Mouse (Mus musculus) MEL (cell line): ENCODE data around the gene Sdha. TPM values are rescaled to one million over a fixed set of nuclear protein-coding genes. Genes with fewer than 3 reads are reported as not detected.

Experiments
- DNase-seq: peaks from one replicate; pipeline ENCODE4 v3.0.0; 2011; ENCODE audit warnings: low read depth, low spot score
- H3K27ac ChIP-seq: 2 replicates; pipeline ENCODE4 v1.5.1; 2012; ENCODE audit warnings: low read depth, mild to moderate bottlenecking, control low read depth, low read length, moderate library complexity; ENCODE audit not compliant: control insufficient read depth
- H3K27me3 ChIP-seq, 2 experiments: fragments of 150-350 bp in 1 of 2; sonication (generic) in 1 of 2; 2 replicates each; pipeline ENCODE4 v1.6.1; 2012; ENCODE audit warnings: low read length in 2 of 2, mild to moderate bottlenecking in 2 of 2, improper control_type of control experiment in 1 of 2, moderate library complexity in 1 of 2; ENCODE audit not compliant: insufficient read depth in 2 of 2, control insufficient read depth in 1 of 2
- H3K36me3 ChIP-seq, 2 experiments: 2 replicates each; pipeline ENCODE4 v1.6.1; 2012 to 2014; ENCODE audit warnings: low read length in 2 of 2, improper control_type of control experiment in 1 of 2, inconsistent platforms in 1 of 2, mild to moderate bottlenecking in 1 of 2; ENCODE audit not compliant: insufficient read depth in 2 of 2, control insufficient read depth in 1 of 2
- H3K4me1 ChIP-seq, 2 experiments: fragments of 150-350 bp in 1 of 2; sonication (generic) in 1 of 2; 2 replicates each; pipeline ENCODE4 v1.6.1; 2012; ENCODE audit warnings: low read length in 2 of 2, improper control_type of control experiment in 1 of 2, mild to moderate bottlenecking in 1 of 2; ENCODE audit not compliant: insufficient read depth in 2 of 2, control insufficient read depth in 1 of 2
- H3K4me3 ChIP-seq, 2 experiments: fragments of 150-350 bp in 1 of 2; sonication (generic) in 1 of 2; 2 replicates each; pipeline ENCODE4 v1.5.1; 2012; ENCODE audit warnings: low read depth in 2 of 2, low read length in 2 of 2, mild to moderate bottlenecking in 2 of 2, moderate library complexity in 2 of 2, control low read depth in 1 of 2, improper control_type of control experiment in 1 of 2; ENCODE audit not compliant: control insufficient read depth in 1 of 2, insufficient read depth in 1 of 2
- H3K79me2 ChIP-seq: 2 replicates; pipeline ENCODE4 v1.6.1; 2012; ENCODE audit warnings: mild to moderate bottlenecking, low read length, moderate library complexity; ENCODE audit not compliant: control insufficient read depth, poor library complexity, insufficient read depth
- H3K9ac ChIP-seq: 2 replicates; pipeline ENCODE4 v1.6.1; 2012; ENCODE audit warnings: low read depth, mild to moderate bottlenecking, control low read depth, low read length, moderate library complexity; ENCODE audit not compliant: control insufficient read depth, poor library complexity, severe bottlenecking
- H3K9me3 ChIP-seq: fragments of 150-350 bp; sonication (generic); replicated peaks from 2 replicates; pipeline ENCODE4 v1.6.1; 2012; ENCODE audit warnings: mild to moderate bottlenecking, low read length, improper control_type of control experiment, moderate library complexity; ENCODE audit not compliant: insufficient read depth
- CHD2 ChIP-seq: IDR thresholded peaks from 2 replicates; pipeline ENCODE4 v1.6.1; 2011; ENCODE audit warnings: low read length, improper control_type of control experiment
- CTCF ChIP-seq, 3 experiments: IDR thresholded peaks in 2 of 3; conservative IDR thresholded peaks in 1 of 3; 2 replicates each; pipeline ENCODE4 v1.5.1; 2011 to 2012; ENCODE audit warnings: low read length in 3 of 3, low read depth in 2 of 3, mild to moderate bottlenecking in 2 of 3, improper control_type of control experiment in 1 of 3, inconsistent platforms in 1 of 3, mixed read lengths in 1 of 3, moderate library complexity in 1 of 3; ENCODE audit not compliant: control insufficient read depth in 1 of 3, insufficient read depth in 1 of 3, poor library complexity in 1 of 3, severe bottlenecking in 1 of 3
- ELF1 ChIP-seq: IDR thresholded peaks from 2 replicates; pipeline ENCODE4 v1.6.1; 2014; ENCODE audit warnings: low read depth, mild to moderate bottlenecking, inconsistent platforms, low read length, improper control_type of control experiment, moderate library complexity
- ETS1 ChIP-seq: IDR thresholded peaks from 2 replicates; pipeline ENCODE4 v1.6.1; 2012; ENCODE audit warnings: low read depth, mild to moderate bottlenecking, inconsistent platforms, low read length, improper control_type of control experiment, moderate library complexity
- GATA1 ChIP-seq: IDR thresholded peaks from 2 replicates; pipeline ENCODE4 v1.6.1; 2011; ENCODE audit warnings: low read depth, low read length, improper control_type of control experiment
- HCFC1 ChIP-seq: IDR thresholded peaks from 2 replicates; pipeline ENCODE4 v1.6.1; 2012; ENCODE audit warnings: low read depth, mild to moderate bottlenecking, inconsistent platforms, low read length, improper control_type of control experiment, moderate library complexity
- KAT2A ChIP-seq: conservative IDR thresholded peaks from 2 replicates; pipeline ENCODE4 v1.6.1; 2012; ENCODE audit warnings: low read depth, low read length, improper control_type of control experiment, inconsistent platforms
- MAX ChIP-seq: IDR thresholded peaks from 2 replicates; pipeline ENCODE4 v1.6.1; 2011; ENCODE audit warnings: low read length, improper control_type of control experiment
- MXI1 ChIP-seq: IDR thresholded peaks from 2 replicates; pipeline ENCODE4 v1.6.1; 2011; ENCODE audit warnings: mild to moderate bottlenecking, low read depth, low read length, improper control_type of control experiment
- MYB ChIP-seq: IDR thresholded peaks from 2 replicates; pipeline ENCODE4 v1.6.1; 2011; ENCODE audit warnings: mild to moderate bottlenecking, low read depth, low read length, improper control_type of control experiment
- MYC ChIP-seq: IDR thresholded peaks from 2 replicates; pipeline ENCODE4 v1.6.1; 2011; ENCODE audit warnings: low read depth, mild to moderate bottlenecking, low read length, improper control_type of control experiment, moderate library complexity
- NELFE ChIP-seq: IDR thresholded peaks from 2 replicates; pipeline ENCODE4 v1.6.1; 2011; ENCODE audit warnings: low read depth, low read length, improper control_type of control experiment
- POLR2A ChIP-seq, 2 experiments: IDR thresholded peaks; 2 replicates each; pipeline ENCODE4 v1.6.1; 2011 to 2012; ENCODE audit warnings: low read length in 2 of 2, mild to moderate bottlenecking in 2 of 2, control low read depth in 1 of 2, improper control_type of control experiment in 1 of 2, low read depth in 1 of 2, moderate library complexity in 1 of 2; ENCODE audit not compliant: control insufficient read depth in 1 of 2, insufficient read depth in 1 of 2, poor library complexity in 1 of 2
- POLR2AphosphoS2 ChIP-seq: IDR thresholded peaks from 2 replicates; pipeline ENCODE4 v1.6.1; 2011; ENCODE audit warnings: low read length, improper control_type of control experiment
- RAD21 ChIP-seq: IDR thresholded peaks from 2 replicates; pipeline ENCODE4 v1.6.1; 2011; ENCODE audit warnings: mild to moderate bottlenecking, low read depth, low read length, improper control_type of control experiment
- RCOR1 ChIP-seq: IDR thresholded peaks from 2 replicates; pipeline ENCODE4 v1.6.1; 2012; ENCODE audit warnings: low read depth, mild to moderate bottlenecking, inconsistent platforms, low read length, improper control_type of control experiment
- SIN3A ChIP-seq: IDR thresholded peaks from 2 replicates; pipeline ENCODE4 v1.6.1; 2012; ENCODE audit warnings: low read length, improper control_type of control experiment, inconsistent platforms
- TBP ChIP-seq: IDR thresholded peaks from 2 replicates; pipeline ENCODE4 v1.8.0; 2011; ENCODE audit warnings: low read depth, low read length, improper control_type of control experiment
- ZKSCAN1 ChIP-seq: IDR thresholded peaks from 2 replicates; pipeline ENCODE4 v1.6.1; 2012; ENCODE audit warnings: low read depth, mild to moderate bottlenecking, inconsistent platforms, low read length, improper control_type of control experiment, moderate library complexity
- ZMIZ1 ChIP-seq: IDR thresholded peaks from 2 replicates; pipeline ENCODE4 v1.6.1; 2012; ENCODE audit warnings: low read depth, mild to moderate bottlenecking, inconsistent platforms, low read length, improper control_type of control experiment, moderate library complexity
- ZNF384 ChIP-seq: IDR thresholded peaks from 2 replicates; pipeline ENCODE4 v1.6.1; 2012; ENCODE audit warnings: low read depth, mild to moderate bottlenecking, inconsistent platforms, low read length, improper control_type of control experiment
- polyA plus RNA-seq, 2 experiments: library from polyadenylated mRNA; stranded (reverse) in 1 of 2; unstranded in 1 of 2; fragments of >175 nt in 1 of 2; fragments of >200 nt in 1 of 2; gene quantifications; 2 replicates each; pipeline versions ENCODE4 v1.2.1 to v1.2.4; 2012; ENCODE audit warnings: low replicate concordance in 2 of 2, low read depth in 1 of 2; ENCODE audit not compliant: insufficient read length in 2 of 2, insufficient read depth in 1 of 2, missing spikeins in 1 of 2
- total RNA-seq: library from RNA; depleted of rRNA; stranded (reverse); fragments of 300-350 nt; gene quantifications from 2 replicates; pipeline ENCODE4 v1.2.3, GENCODE M21; 2012

Gene Sdha
- total and polyA plus RNA-seq, 3 experiments = 68.6 to 214 (median 145) TPM

DNA sequence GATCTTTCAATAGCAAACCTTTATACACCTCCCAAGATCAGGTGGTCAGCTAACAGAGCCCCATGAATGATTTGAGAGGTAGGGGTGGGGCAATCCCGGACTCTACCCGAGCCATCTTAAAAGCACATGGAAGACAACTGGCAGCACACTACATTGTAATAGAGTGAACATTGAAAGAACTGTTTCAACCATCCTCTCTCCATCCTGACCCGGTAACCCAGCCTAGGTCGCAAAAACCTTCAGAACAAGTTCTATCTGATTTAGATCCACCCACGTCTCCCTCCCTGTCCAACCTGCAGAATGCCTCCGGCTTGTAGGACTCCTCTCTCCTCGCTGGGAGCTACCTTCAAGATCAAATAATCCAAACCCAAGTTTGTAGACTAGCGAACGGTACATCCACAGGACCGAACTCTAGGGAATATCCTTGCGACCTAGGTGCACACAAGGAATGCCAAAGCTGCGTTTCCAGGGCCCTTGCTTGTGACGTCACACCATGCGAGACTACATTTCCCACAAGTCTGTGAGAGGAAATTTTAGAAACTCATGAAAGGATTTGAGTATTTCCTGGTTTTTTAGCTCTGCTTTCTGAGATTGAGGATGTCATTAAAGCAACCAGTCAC lies 40.4 kb upstream of the Sdha start, which contains the start of gene Zfp72:
TSS of gene Zfp72 (minus strand) at position 466 of the 620 bp plus-strand sequence.
- Histone ChIP-seq H3K27me3 (peaks cover 2% of the 10 kb centered on the region in 2 experiments; a peak in 2 of 4 replicates), H3K9me3 (no peaks in the 10 kb centered on the region), H3K4me3 (peak within 1 kb of the TSS; percentile 96 to 99), H3K9ac (peak within 1 kb of the TSS; percentile 67), H3K4me1 (no peaks in the 10 kb centered on the region), H3K79me2 (peaks cover 2% of the 10 kb centered on the region; the same call in 1 of the 2 replicates), H3K27ac (no peak within 1 kb of the TSS; the same call in 1 of the 2 replicates), H3K36me3 (peaks cover 0 to 2% of the 10 kb centered on the region in 2 experiments; a peak in 2 of 4 replicates)
- peak; percentile 88 for DNase-seq
- TF ChIP-seq MAX = peak; percentile 60
- no peak for TF ChIP-seq ETS1
- TF ChIP-seq MXI1 = peak; percentile 82
- peak; percentile 46; a peak in 2 of 4 replicates for TF ChIP-seq POLR2A (IDR thresholded peaks at IDR 0.05; ENCODE audit: control insufficient read depth in 1 of 2, insufficient read depth in 1 of 2, low read depth in 1 of 2, low read length in 2 of 2, poor library complexity in 1 of 2)
- TF ChIP-seq RCOR1 = peak; percentile 82
- TF ChIP-seq KAT2A = peak; percentile 74
- peak; percentile 50 for TF ChIP-seq NELFE
- peak; percentile 99 for TF ChIP-seq HCFC1
- no peak for TF ChIP-seq ZMIZ1
- no peak for TF ChIP-seq CHD2
- peak; percentile 60; the same call in 1 of the 2 replicates for TF ChIP-seq TBP
- peak; percentile 95 for TF ChIP-seq SIN3A
- no peak for TF ChIP-seq RAD21
- TF ChIP-seq GATA1 = peak; percentile 19; the same call in 1 of the 2 replicates
- 0 out of 2 replicates have a peak, but pooled peaks have one; percentile 63 for TF ChIP-seq MYC
- peak; percentile 88 for TF ChIP-seq ELF1
- no peak for TF ChIP-seq MYB

DNA sequence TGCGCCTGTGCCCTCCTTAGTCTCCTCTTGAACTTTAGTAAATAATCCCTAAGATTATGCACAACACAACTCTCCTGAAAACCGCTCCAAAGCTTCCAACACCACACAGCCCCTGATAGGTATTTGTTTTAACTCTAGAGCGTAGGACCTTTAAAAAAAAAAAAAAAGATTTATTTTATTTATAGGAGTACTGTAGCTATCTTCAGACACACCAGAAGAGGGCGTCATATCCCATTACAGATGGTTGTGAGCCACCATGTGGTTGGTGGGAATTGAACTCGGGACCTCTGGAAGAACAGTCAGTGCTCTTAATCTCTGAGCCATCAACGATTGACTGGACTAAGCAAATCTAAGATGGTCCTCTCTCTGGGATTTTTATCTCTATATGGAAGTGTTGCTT lies 39.6 kb upstream of the Sdha start:
- Histone ChIP-seq H3K9me3 (no peaks in the 10 kb centered on the region), H3K27ac (no peak overlapping the region), H3K4me3 (peak overlapping the region; percentile 96 to 99), H3K79me2 (peaks cover 2% of the 10 kb centered on the region; the same call in 1 of the 2 replicates), H3K27me3 (no peaks in the 10 kb centered on the region), H3K4me1 (no peaks in the 10 kb centered on the region), H3K9ac (no peak overlapping the region; the same call in 1 of the 2 replicates), H3K36me3 (peaks cover 0 to 2% of the 10 kb centered on the region in 2 experiments; a peak in 2 of 4 replicates)
- DNase-seq = no peak
- TF ChIP-seq TBP = peak; percentile 57; the same call in 1 of the 2 replicates
- TF ChIP-seq SIN3A = no peak
- no peak for TF ChIP-seq POLR2AphosphoS2
- TF ChIP-seq CTCF (IDR thresholded peaks at IDR 0.05 in 2 of 3, conservative IDR thresholded peaks at IDR 0.05 in 1 of 3; ENCODE audit: control insufficient read depth in 1 of 3, insufficient read depth in 1 of 3, low read depth in 2 of 3, low read length in 3 of 3, poor library complexity in 1 of 3, severe bottlenecking in 1 of 3) = peak in 2 of 3 experiments; percentile 26 to 28; a peak in 2 of 6 replicates
- no peak for TF ChIP-seq MYC
- TF ChIP-seq HCFC1 = peak; percentile 20; the same call in 1 of the 2 replicates
- TF ChIP-seq GATA1 = no peak
- no peak for TF ChIP-seq ZKSCAN1
- TF ChIP-seq MYB = no peak
- peak; percentile 75 for TF ChIP-seq ZNF384
